Mouse (Mus musculus) midbrain, embryonic 13.5 days (tissue): ENCODE measurements around the gene Klk6. TPM values are rescaled to one million over a fixed set of nuclear protein-coding genes. Genes with fewer than 3 reads are reported as not detected.

Source experiments
- ATAC-seq: fragments of 200-750 bp; cut with Nextera tagmentation; 2 replicates; pipeline ENCODE4 v1.8.0; 2017; ENCODE audit warnings: mild to moderate bottlenecking, moderate TSS enrichment, moderate library complexity
- H3K27ac ChIP-seq: fragments of 300-500 bp; sonication (generic); 2 replicates; pipeline ENCODE4 v1.5.1; 2015; ENCODE audit warnings: inconsistent platforms, mild to moderate bottlenecking, moderate library complexity
- H3K27me3 ChIP-seq: fragments of 300-500 bp; sonication (generic); 2 replicates; pipeline ENCODE4 v1.6.1; 2015; ENCODE audit warnings: mild to moderate bottlenecking, inconsistent platforms
- H3K36me3 ChIP-seq: fragments of 300-500 bp; sonication (generic); 2 replicates; pipeline ENCODE4 v1.6.1; 2015; ENCODE audit warnings: mild to moderate bottlenecking, inconsistent platforms
- H3K4me1 ChIP-seq: fragments of 300-500 bp; sonication (generic); replicated peaks from 2 replicates; pipeline ENCODE4 v1.6.1; 2015; ENCODE audit warnings: inconsistent platforms
- H3K4me2 ChIP-seq: fragments of 300-500 bp; sonication (generic); replicated peaks from 2 replicates; pipeline ENCODE4 v1.6.1; 2015; ENCODE audit warnings: moderate library complexity, mild to moderate bottlenecking, inconsistent platforms
- H3K4me3 ChIP-seq: fragments of 300-500 bp; sonication (generic); replicated peaks from 2 replicates; pipeline ENCODE4 v1.5.1; 2015; ENCODE audit warnings: mild to moderate bottlenecking, inconsistent platforms
- H3K9ac ChIP-seq: fragments of 300-500 bp; sonication (generic); replicated peaks from 2 replicates; pipeline ENCODE4 v1.6.1; 2015; ENCODE audit warnings: mild to moderate bottlenecking, inconsistent platforms
- H3K9me3 ChIP-seq: fragments of 300-500 bp; sonication (generic); 2 replicates; pipeline ENCODE4 v1.6.1; 2016; ENCODE audit warnings: mild to moderate bottlenecking, inconsistent platforms
- WGBS: fragments of 180-500 bp; shearing (Covaris S2); methylation state at CpG from one replicate; pipeline ENCODE4 v1.1.7; 2015; 5-methylcytosine and 5-hydroxymethylcytosine counted together
- polyA plus RNA-seq: library from polyadenylated mRNA; unstranded; fragments of >200 nt; fragmentation: Nextera tagmentation; extraction: Ambion mirVana; gene quantifications from 2 replicates; pipeline ENCODE4 v1.2.1, GENCODE M21; 2015

The Klk6 gene
- polyA plus RNA-seq, 1 experiment from 2014 or later: not detected

DNA sequence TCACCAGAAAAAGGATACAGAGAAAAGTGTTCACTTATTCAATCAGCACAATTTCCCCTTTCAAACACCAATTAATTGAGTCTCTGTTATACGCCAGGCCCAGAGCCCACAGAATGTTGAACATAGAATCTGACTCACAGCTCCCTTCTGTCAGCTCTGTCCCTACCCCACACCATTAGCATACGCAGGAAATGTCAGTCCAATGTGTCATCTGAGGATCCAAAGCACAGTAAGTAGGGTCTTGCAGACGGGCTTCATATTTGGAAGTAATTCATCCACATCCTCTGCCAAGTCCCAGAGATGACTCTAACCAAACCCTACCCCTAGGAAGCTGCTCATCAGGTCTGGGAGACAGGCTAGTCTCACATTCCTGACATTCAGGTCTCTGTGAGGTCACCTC, 36.2 kb upstream of the Klk6 start:
- WGBS: 81% methylated on average over 3 of the region's 3 CpGs
- H3K27me3 ChIP-seq: peaks cover 5% of the 10 kb centered on the region
- H3K9me3 ChIP-seq: no peaks in the 10 kb centered on the region
- H3K4me1 ChIP-seq: no peaks in the 10 kb centered on the region
- H3K4me2 ChIP-seq: no peak overlapping the region
- H3K4me3 ChIP-seq: no peak overlapping the region
- ATAC-seq: no peak
- H3K9ac ChIP-seq: no peak overlapping the region
- H3K27ac ChIP-seq: no peak overlapping the region
- H3K36me3 ChIP-seq: no peaks in the 10 kb centered on the region

DNA sequence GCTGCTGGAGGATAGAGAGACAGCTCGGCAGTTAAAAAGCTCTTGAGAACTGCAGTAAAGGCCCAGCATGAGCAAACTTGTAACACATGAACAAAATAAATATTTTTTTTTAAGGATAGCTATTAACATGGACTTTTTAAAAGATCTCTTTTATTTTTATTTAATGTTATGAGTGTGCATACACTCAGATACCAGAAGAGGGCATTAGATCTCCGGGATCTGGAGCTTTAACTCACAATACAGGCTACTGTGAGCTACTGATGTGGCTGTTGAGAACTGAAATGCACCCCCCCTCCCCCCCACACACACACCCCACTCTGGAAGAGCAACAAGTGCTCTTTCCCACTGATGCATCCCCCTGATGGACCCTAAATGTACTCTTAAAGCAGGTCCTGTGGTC, 35.0 kb upstream of the Klk6 start:
- no peaks in the 10 kb centered on the region; the same call in 1 of the 2 replicates for H3K27me3 ChIP-seq
- H3K9me3 ChIP-seq: no peaks in the 10 kb centered on the region
- no peak for ATAC-seq
- no peaks in the 10 kb centered on the region for H3K4me1 ChIP-seq
- 71% methylated on average over 2 of the region's 2 CpGs for WGBS
- no peak overlapping the region for H3K4me2 ChIP-seq
- no peaks in the 10 kb centered on the region for H3K36me3 ChIP-seq
- no peak overlapping the region for H3K27ac ChIP-seq
- no peak overlapping the region for H3K9ac ChIP-seq
- no peak overlapping the region for H3K4me3 ChIP-seq

DNA sequence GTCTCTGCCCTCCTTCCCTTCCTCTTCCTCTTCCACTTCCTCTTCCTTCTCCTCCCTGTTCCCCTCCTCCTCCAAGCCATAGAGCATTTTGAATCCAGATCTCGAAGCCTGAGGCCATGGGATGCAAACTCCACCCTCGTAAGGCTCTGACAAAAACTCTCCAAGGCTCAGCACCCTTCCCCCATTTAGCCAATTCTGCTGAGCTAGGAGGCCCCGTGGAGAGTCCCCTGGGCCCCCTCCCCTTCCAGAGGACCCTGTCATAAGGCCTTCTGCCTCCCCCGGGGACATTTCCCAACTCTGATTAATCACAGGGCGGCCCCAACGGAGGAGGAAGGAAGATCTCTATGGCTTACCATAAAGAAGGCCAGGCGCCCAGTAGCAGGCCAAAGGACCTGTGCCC, 32.7 kb upstream of the Klk6 start, which contains the start of gene Klk9:
Klk9 (plus strand) TSS at position 301 of the 400 bp plus-strand sequence.
- H3K9ac ChIP-seq: no peak within 1 kb of the TSS
- no peaks in the 10 kb centered on the region for H3K36me3 ChIP-seq
- no peaks in the 10 kb centered on the region for H3K9me3 ChIP-seq
- no peak for ATAC-seq
- no peak within 1 kb of the TSS for H3K4me2 ChIP-seq
- no peak within 1 kb of the TSS for H3K4me3 ChIP-seq
- peaks cover 8% of the 10 kb centered on the region for H3K4me1 ChIP-seq
- 83% methylated on average over 7 of the region's 7 CpGs for WGBS
- H3K27me3 ChIP-seq: peaks cover 20% of the 10 kb centered on the region
- no peak within 1 kb of the TSS for H3K27ac ChIP-seq

DNA sequence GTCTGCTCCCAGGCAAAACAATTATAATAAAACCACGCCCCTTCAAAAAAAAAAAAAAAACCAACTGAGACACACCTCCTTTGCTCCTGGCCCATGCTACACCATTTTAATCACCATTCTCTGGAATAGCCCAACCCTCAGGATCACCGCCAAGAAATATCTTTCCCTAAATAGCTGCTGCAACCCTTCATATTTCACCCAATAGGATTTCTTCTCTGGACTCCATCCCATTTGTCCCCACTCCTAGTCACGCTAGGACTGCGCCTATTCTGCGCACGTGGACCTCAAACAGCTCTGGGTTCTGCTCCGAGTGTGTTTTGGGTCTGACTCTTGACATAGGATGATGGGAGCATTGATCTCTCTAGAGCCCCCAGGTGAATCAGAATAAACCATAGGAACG, 27.9 kb upstream of the Klk6 start:
- Histone ChIP-seq H3K27me3 (peaks cover 45% of the 10 kb centered on the region), H3K9ac (0 out of 2 replicates have a peak overlapping the region, but pooled peaks have one; percentile 51), H3K27ac (no peak overlapping the region), H3K4me3 (peak overlapping the region; percentile 49), H3K36me3 (no peaks in the 10 kb centered on the region), H3K9me3 (no peaks in the 10 kb centered on the region), H3K4me1 (peaks cover 17% of the 10 kb centered on the region), H3K4me2 (peak overlapping the region; percentile 78)
- 9% methylated on average over 8 of the region's 8 CpGs for WGBS
- ATAC-seq: 0 out of 2 replicates have a peak, but pooled peaks have one; percentile 3

DNA sequence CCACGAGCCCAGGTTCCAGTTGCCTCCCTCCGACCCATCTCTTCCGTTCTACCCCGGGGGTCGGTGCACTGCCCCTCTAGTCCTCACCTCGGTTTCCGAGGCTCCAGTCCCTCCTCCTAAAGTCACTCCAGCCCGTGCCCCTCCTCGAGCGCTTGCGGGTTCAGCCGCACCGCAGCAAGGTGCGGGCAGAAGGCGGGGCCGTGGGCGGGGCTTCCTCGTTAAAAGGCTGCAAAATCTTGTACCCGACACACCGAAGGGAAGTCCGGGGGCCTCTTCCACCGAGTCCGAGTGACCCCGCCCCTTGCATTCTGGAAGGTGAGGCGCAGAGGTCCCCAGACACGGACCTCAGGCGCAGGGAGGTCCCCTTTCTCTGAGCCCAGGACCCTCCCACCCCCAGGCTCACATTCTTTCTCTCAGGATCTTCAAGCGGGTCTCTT, 26.9 kb upstream of the Klk6 start, which contains the start of gene Klk8:
Klk8 (plus strand) TSS at position 245 of the 437 bp plus-strand sequence.
- peaks cover 45% of the 10 kb centered on the region for H3K27me3 ChIP-seq
- H3K4me2 ChIP-seq: peak within 1 kb of the TSS; percentile 78
- H3K27ac ChIP-seq: no peak within 1 kb of the TSS
- H3K9ac ChIP-seq: peak within 1 kb of the TSS; percentile 51
- peaks cover 17% of the 10 kb centered on the region for H3K4me1 ChIP-seq
- H3K4me3 ChIP-seq: peak within 1 kb of the TSS; percentile 49
- peak; percentile 46 for ATAC-seq
- H3K36me3 ChIP-seq: no peaks in the 10 kb centered on the region
- under 1% methylated on average over 28 of the region's 28 CpGs for WGBS
- no peaks in the 10 kb centered on the region for H3K9me3 ChIP-seq

DNA sequence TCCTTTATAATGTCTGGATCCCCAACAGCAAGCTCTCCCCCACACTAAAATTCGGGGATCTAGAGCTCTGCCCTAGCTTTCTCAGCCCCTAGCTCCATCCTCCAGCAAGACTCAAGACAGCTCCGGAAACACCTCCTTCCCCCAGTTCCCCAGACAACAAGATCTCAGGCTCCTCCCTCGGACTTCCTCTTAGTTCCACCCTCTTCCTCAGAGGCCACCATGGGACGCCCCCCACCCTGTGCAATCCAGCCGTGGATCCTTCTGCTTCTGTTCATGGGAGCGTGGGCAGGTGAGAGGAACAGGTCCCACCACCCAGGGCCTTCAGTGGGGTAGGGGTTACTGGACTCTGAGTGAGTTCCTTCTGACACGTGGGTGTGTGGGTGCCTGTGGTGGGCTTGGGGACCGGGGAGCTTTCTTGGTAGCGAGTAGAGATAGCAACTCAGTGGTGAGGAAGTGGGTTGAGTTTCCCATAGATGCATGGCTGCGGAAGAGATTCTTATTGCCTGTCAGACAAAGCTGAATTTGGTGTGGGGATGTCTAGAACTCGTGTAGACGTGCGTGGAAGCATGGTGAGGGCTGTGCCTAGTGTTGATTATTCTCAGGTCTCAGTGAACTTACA, 26.3 kb upstream of the Klk6 start:
- WGBS: 40% methylated on average over 13 of the region's 13 CpGs
- Histone ChIP-seq H3K9ac (no peak overlapping the region), H3K4me3 (peak overlapping the region; percentile 49), H3K4me2 (peak overlapping the region; percentile 78), H3K27ac (no peak overlapping the region), H3K9me3 (no peaks in the 10 kb centered on the region), H3K4me1 (peaks cover 17% of the 10 kb centered on the region), H3K36me3 (no peaks in the 10 kb centered on the region), H3K27me3 (peaks cover 45% of the 10 kb centered on the region)
- ATAC-seq: peak; percentile 41

DNA sequence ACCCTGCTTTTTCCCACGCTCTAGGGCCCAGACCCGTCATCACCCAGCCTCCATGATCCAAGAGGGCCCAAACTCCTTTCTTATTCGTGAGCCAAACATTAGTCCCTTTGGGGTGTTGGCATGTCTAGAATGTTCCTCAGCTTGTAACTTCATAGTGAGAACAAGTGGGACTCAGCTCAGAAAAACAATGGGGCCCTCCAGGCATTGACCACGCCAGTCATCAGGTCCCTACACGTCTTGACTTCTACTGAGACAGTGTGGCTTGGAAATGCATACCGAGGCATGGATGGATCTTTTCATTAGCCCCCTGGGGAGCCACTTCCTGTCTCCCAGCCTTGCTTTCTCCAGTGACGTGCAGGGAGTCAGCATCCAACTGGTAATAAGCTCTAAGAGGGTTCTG, 24.4 kb upstream of the Klk6 start:
- H3K4me1 ChIP-seq: peaks cover 17% of the 10 kb centered on the region
- peaks cover 42% of the 10 kb centered on the region for H3K27me3 ChIP-seq
- 80% methylated on average over 7 of the region's 7 CpGs for WGBS
- no peak overlapping the region for H3K27ac ChIP-seq
- H3K4me3 ChIP-seq: no peak overlapping the region
- no peaks in the 10 kb centered on the region for H3K36me3 ChIP-seq
- no peak overlapping the region for H3K9ac ChIP-seq
- no peak overlapping the region for H3K4me2 ChIP-seq
- no peaks in the 10 kb centered on the region for H3K9me3 ChIP-seq
- no peak for ATAC-seq

DNA sequence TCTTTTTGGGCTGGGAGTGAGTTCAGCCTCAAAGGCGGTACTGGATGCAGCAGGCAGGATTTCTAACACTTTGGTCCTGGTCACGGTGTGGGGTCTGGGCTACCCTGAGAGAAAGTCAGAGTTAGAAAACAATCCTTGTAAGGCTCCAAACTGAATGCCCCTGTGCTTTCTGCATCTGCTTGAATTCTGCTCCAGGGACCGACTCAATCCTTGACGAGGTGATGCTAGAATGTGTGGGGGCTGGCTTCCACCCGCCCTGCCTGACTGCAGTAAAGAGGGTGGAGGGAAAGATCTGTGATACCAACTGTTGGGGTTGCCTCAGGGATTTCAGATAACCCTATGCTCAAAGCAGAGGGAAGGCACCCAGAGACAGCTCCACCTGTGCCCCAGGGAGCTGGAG, 13.3 kb upstream of the Klk6 start, which contains the start of gene Klk7:
Klk7 (plus strand) TSS at position 301 of the 400 bp plus-strand sequence.
- Histone ChIP-seq H3K4me3 (no peak within 1 kb of the TSS), H3K4me2 (no peak within 1 kb of the TSS), H3K4me1 (no peaks in the 10 kb centered on the region), H3K36me3 (no peaks in the 10 kb centered on the region), H3K9ac (no peak within 1 kb of the TSS), H3K9me3 (no peaks in the 10 kb centered on the region), H3K27ac (no peak within 1 kb of the TSS), H3K27me3 (no peaks in the 10 kb centered on the region)
- no peak for ATAC-seq
- WGBS: 55% methylated on average over 5 of the region's 5 CpGs

DNA sequence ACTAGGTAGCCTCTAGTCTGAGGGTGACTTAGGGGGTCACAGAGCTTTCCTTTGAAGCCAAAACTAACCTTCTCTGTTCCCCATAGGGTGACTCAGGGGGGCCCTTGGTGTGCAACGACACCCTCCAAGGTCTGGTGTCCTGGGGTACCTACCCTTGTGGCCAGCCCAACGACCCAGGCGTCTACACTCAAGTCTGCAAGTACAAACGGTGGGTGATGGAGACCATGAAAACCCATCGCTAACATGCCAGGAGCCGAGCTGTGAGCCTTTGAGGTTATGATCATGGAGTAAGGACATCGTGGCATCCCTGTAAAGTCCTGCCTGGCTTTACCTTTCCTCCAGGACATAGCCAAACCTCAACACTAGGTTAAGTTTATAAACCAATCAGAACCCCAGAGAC, 9.1 kb upstream of the Klk6 start:
- H3K27ac ChIP-seq: no peak overlapping the region
- no peaks in the 10 kb centered on the region for H3K9me3 ChIP-seq
- ATAC-seq: no peak
- H3K4me2 ChIP-seq: no peak overlapping the region
- H3K4me1 ChIP-seq: no peaks in the 10 kb centered on the region
- H3K4me3 ChIP-seq: no peak overlapping the region
- H3K9ac ChIP-seq: no peak overlapping the region
- 89% methylated on average over 7 of the region's 7 CpGs for WGBS
- no peaks in the 10 kb centered on the region for H3K36me3 ChIP-seq
- H3K27me3 ChIP-seq: no peaks in the 10 kb centered on the region

DNA sequence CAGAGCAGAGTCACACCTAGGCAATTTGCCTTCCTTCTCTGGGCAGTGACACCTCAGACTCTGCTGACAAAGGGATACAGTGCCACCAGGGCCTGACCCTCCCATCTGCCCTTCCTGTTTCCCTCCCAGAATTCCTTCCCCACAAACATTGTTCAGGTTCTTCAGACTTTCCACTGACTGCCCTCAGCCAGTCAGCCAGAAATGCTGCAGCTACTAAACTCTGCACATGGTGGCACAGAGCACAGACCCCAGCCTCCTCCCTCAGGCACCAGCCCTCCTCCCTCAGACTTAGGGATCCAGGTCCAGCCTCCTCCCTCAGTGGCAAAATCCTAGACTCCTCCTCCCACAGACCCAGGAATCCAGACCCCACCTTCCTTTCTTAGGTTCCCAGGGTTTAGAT, 7.6 kb upstream of the Klk6 start:
- H3K9me3 ChIP-seq: no peaks in the 10 kb centered on the region
- no peak overlapping the region for H3K4me2 ChIP-seq
- H3K36me3 ChIP-seq: no peaks in the 10 kb centered on the region
- no peak for ATAC-seq
- no peak overlapping the region for H3K9ac ChIP-seq
- no peaks in the 10 kb centered on the region for H3K4me1 ChIP-seq
- H3K4me3 ChIP-seq: no peak overlapping the region
- H3K27me3 ChIP-seq: no peaks in the 10 kb centered on the region
- H3K27ac ChIP-seq: no peak overlapping the region

DNA sequence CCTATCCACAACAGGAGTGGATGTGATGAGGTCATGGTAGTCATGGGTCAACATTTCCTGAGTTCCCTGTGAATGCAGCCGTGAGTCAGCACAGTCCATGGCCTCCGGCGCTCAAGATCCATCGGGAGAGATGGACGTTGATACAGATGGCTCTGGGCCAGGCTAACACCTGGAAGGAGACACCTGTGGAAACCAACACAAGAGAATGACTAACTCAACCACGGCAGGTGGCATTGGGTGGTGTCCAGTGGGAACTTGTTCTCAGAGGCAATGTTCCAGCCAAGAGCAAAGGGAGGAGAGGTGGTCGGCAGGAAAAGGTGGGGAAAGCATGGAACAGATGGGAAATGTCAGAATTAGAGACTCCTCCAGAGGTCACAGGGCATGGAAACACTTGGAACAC, 2.7 kb upstream of the Klk6 start:
- no peak for ATAC-seq
- H3K4me3 ChIP-seq: no peak overlapping the region
- H3K9ac ChIP-seq: no peak overlapping the region
- WGBS: 94% methylated on average over 7 of the region's 7 CpGs
- H3K36me3 ChIP-seq: no peaks in the 10 kb centered on the region
- H3K4me1 ChIP-seq: no peaks in the 10 kb centered on the region
- H3K4me2 ChIP-seq: no peak overlapping the region
- no peaks in the 10 kb centered on the region for H3K9me3 ChIP-seq
- no peaks in the 10 kb centered on the region for H3K27me3 ChIP-seq
- no peak overlapping the region for H3K27ac ChIP-seq

DNA sequence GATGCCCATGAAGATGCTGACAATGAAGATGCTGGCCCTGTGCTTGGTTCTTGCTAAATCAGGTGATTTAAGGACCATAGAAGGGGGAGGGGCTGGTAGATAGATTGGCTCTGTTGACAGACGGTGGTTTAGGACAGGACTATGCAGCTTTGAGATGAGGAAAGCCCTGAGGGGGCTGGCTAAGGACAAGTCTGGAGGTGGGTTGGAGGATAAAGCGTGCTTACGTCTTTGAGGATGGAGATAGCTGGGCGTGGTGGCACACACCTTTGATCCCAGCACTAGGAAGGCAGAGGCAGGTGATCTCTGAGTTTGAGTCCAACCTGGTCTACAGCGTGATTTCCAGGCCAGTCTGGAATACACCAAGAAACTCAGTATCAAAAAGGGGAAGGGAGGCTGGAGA, 1.8 kb downstream of the Klk6 start:
- Histone ChIP-seq H3K4me3 (no peak overlapping the region), H3K4me2 (no peak overlapping the region), H3K4me1 (no peaks in the 10 kb centered on the region), H3K27ac (no peak overlapping the region), H3K9ac (no peak overlapping the region), H3K9me3 (no peaks in the 10 kb centered on the region), H3K27me3 (no peaks in the 10 kb centered on the region), H3K36me3 (no peaks in the 10 kb centered on the region)
- no peak for ATAC-seq
- WGBS: 91% methylated on average over 5 of the region's 5 CpGs

DNA sequence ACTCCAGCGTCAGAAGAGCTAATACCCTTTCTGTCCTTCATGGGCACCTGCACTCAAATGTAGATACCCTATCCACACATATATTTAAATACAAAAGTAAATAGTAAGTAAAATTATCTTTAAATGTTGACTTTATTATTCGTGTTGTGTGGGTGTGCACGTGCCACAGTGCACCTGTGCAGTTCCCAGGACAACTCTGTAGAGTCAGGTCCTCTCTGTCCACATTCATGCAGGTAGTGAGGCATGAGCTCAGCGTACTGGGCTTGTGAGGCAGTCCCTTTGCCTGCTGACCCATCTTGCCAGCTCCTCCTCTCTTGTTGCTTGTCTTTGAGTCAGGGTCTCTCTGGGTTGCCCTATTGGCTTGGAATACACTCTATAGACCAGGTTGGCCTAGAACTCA, 3.4 kb downstream of the Klk6 start:
- Histone ChIP-seq H3K27ac (no peak overlapping the region), H3K4me3 (no peak overlapping the region), H3K9me3 (no peaks in the 10 kb centered on the region), H3K4me2 (no peak overlapping the region), H3K36me3 (no peaks in the 10 kb centered on the region), H3K4me1 (no peaks in the 10 kb centered on the region), H3K27me3 (no peaks in the 10 kb centered on the region), H3K9ac (no peak overlapping the region)
- WGBS: 90% methylated on average over 4 of the region's 4 CpGs
- no peak for ATAC-seq
